Mouse (Mus musculus) hindbrain, embryonic 10.5 days (tissue): ENCODE measurements around the gene Cit. TPM values are rescaled to one million over a fixed set of nuclear protein-coding genes. Genes with fewer than 3 reads are reported as not detected.
A peak's percentile ranks its signal among the peaks of the same experiment; 100 is the strongest.

Experiments used
- DNase-seq: peaks from one replicate; pipeline ENCODE4 v3.0.0-alpha.2; 2017; ENCODE audit warnings: low spot score
- H3K27ac ChIP-seq: fragments of 300-500 bp; sonication (generic); 2 replicates; pipeline ENCODE4 v1.5.1; 2016; ENCODE audit warnings: mild to moderate bottlenecking, moderate library complexity
- H3K27me3 ChIP-seq: fragments of 300-500 bp; sonication (generic); 2 replicates; pipeline ENCODE4 v1.6.1; 2016; ENCODE audit warnings: mild to moderate bottlenecking; ENCODE audit not compliant: poor library complexity, insufficient read depth, severe bottlenecking
- H3K36me3 ChIP-seq: fragments of 300-500 bp; sonication (generic); 2 replicates; pipeline ENCODE4 v1.6.1; 2016; ENCODE audit warnings: mild to moderate bottlenecking, moderate library complexity
- H3K4me1 ChIP-seq: fragments of 300-500 bp; sonication (generic); replicated peaks from 2 replicates; pipeline ENCODE4 v1.6.1; 2016; ENCODE audit warnings: mild to moderate bottlenecking
- H3K4me3 ChIP-seq: fragments of 300-500 bp; sonication (generic); 2 replicates; pipeline ENCODE4 v1.5.1; 2016; ENCODE audit warnings: mild to moderate bottlenecking, moderate library complexity
- H3K9me3 ChIP-seq: fragments of 300-500 bp; sonication (generic); 2 replicates; pipeline ENCODE4 v1.6.1; 2016; ENCODE audit warnings: mild to moderate bottlenecking, moderate library complexity
- WGBS: fragments of 180-500 bp; shearing (Covaris S2); methylation state at CpG from one replicate; pipeline ENCODE4 v1.1.7; 2016; 5-methylcytosine and 5-hydroxymethylcytosine counted together
- polyA plus RNA-seq: library from polyadenylated mRNA; unstranded; fragments of >200 nt; fragmentation: Nextera tagmentation; extraction: Ambion mirVana; gene quantifications from 2 replicates; pipeline ENCODE4 v1.2.1, GENCODE M21; 2016

The Cit gene
- polyA plus RNA-seq, 1 experiment from 2014 or later: 40.4 TPM

DNA sequence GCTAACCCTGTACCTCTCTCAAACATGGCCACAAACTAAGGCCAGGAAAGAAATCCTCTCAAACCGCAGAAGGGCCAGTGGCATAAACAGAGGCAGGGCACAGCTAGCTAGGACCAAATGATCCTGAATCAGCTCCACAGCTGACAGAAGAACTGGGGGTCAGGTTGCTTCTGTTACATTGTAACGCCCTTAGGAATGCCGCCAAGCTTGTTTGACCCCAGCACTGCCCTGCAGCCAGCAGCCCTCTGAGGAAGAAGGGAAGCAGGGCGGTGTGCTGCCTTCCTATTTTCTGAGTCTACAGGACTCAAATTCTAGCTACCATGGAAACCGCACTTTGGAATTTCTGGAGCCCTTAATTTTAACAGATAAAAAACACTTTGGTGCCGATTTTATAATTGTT, 13.6 kb downstream of the Cit start:
- Histone ChIP-seq H3K27me3 (no peaks in the 10 kb centered on the region), H3K4me3 (no peak overlapping the region), H3K9me3 (no peaks in the 10 kb centered on the region), H3K36me3 (peaks cover 94% of the 10 kb centered on the region), H3K4me1 (peaks cover 15% of the 10 kb centered on the region; the same call in 1 of the 2 replicates), H3K27ac (no peak overlapping the region; the same call in 1 of the 2 replicates)
- WGBS: 65% methylated on average over 6 of the region's 6 CpGs
- peak; percentile 16 for DNase-seq

DNA sequence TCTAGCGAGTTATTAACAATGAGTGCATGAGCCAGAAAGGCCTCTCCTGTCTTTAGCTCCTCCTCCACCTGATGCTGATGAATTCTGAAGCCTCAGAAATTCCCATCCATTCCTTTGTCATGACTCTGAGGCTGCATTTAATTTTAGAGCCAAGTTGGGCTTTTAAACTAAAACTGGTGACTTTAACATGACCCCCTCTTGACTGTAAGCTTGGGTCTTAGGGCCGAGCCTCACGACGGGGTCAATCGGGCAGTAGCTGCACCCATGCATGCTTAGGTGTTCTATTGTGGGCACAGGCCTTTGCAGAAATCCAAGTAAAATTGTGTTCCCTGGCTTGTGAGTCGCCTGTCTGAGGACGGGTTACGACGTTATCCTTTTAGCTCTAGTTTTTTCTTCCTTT, 14.4 kb downstream of the Cit start:
- H3K36me3 ChIP-seq: peaks cover 94% of the 10 kb centered on the region
- peak overlapping the region; percentile 47; the same call in 1 of the 2 replicates for H3K27ac ChIP-seq
- WGBS: 89% methylated on average over 9 of the region's 9 CpGs
- DNase-seq: no peak
- H3K4me3 ChIP-seq: no peak overlapping the region
- H3K9me3 ChIP-seq: no peaks in the 10 kb centered on the region
- H3K27me3 ChIP-seq: no peaks in the 10 kb centered on the region
- peaks cover 15% of the 10 kb centered on the region; the same call in 1 of the 2 replicates for H3K4me1 ChIP-seq

DNA sequence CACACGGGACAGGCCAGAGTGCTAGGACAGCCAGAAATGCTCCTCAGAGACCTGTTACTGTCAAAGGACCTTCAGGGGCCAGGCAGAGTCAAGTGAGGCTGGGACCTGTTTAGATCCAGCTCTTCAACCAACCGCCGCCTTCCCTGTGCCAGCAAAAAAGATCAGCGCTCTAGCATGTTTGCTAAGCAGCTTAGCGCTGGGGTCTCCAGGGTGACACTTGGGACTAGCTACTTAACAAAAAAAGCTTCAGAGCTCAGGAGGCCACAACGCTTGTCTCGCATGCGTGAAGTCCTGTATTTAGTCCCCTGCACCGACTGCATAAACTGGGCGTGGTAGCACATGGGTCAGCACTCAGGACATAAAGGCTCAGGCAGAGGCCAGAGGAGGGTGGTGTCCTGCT, 16.9 kb downstream of the Cit start:
- Histone ChIP-seq H3K27me3 (no peaks in the 10 kb centered on the region), H3K36me3 (peaks cover 96% of the 10 kb centered on the region)

DNA sequence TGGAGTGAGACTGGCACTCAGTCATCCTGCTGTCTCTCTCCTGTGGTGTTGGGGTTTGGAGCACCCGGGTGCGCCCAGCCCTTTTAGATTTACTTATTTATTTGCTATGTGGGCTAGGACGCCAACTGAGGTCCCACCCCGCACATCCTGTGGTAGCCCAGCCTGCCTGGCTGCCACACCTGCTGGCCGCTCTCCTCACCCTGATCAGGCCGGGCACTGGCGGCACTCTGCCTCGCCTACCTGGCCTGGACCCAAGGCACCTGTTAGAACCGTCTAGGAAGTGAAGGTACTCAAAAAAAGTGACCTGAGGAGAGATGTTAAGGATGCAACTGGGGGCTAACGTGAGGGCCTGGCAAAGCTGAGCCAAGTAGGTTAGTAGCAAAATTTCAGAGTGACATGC, 17.4 kb downstream of the Cit start:
- WGBS: 94% methylated on average over 10 of the region's 10 CpGs
- H3K36me3 ChIP-seq: peaks cover 95% of the 10 kb centered on the region
- no peaks in the 10 kb centered on the region for H3K27me3 ChIP-seq

More for the DNA sequence above, 16.9 kb downstream of the Cit start:
- peaks cover 22% of the 10 kb centered on the region; the same call in 1 of the 2 replicates for H3K4me1 ChIP-seq
- no peak overlapping the region for H3K4me3 ChIP-seq
- DNase-seq: no peak
- H3K27ac ChIP-seq: no peak overlapping the region
- no peaks in the 10 kb centered on the region for H3K9me3 ChIP-seq
- WGBS: 92% methylated on average over 10 of the region's 10 CpGs

DNA sequence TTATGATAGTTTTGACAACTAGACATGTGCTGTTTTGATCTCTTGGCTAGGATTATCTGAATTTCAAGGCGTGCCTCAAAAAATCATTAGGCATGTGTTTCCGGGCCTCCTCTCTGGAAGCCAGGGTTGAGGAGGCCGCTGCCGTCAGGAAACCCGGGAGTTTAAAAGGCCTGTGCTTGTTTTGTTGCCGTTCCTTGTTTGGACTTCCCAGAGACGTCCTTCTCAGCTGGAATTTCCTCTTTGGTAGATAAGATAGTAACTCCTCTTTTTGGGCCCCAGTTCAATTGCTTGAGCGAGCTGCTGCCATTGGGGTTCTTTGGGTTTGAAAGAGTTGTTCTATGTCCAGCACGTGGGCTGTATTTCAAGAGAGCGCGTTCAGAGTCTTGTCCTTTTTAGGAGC, 21.2 kb downstream of the Cit start:
- Histone ChIP-seq H3K9me3 (no peaks in the 10 kb centered on the region), H3K27ac (no peak overlapping the region), H3K36me3 (peaks cover 89% of the 10 kb centered on the region), H3K27me3 (no peaks in the 10 kb centered on the region), H3K4me1 (peaks cover 17% of the 10 kb centered on the region), H3K4me3 (no peak overlapping the region)
- WGBS: 68% methylated on average over 11 of the region's 11 CpGs
- DNase-seq: no peak

More for the DNA sequence above, 17.4 kb downstream of the Cit start:
- no peak overlapping the region for H3K4me3 ChIP-seq
- no peak overlapping the region for H3K27ac ChIP-seq
- no peaks in the 10 kb centered on the region for H3K9me3 ChIP-seq
- no peak for DNase-seq
- H3K4me1 ChIP-seq: peaks cover 22% of the 10 kb centered on the region; the same call in 1 of the 2 replicates

DNA sequence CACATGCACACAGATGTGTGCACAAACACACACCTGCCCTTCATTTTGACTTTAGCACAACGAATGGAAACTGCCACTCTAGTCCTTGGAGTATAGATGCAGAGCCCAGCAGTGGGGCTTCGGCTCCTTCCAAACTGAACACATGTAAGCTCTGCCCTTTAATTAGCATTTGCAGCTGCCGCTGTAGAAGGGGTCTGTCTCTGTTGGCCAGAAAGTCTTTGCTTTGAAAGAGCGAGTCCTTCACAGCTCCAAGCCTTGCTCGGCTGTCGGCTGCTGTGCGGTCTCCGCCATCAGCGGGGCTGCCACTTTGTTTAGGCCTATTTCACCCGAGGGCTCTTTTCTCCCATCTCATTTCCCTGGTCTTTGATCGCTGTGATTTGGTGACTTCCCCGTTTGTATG, 23.5 kb downstream of the Cit start:
- 65% methylated on average over 12 of the region's 12 CpGs for WGBS
- no peak overlapping the region for H3K4me3 ChIP-seq
- peaks cover 17% of the 10 kb centered on the region for H3K4me1 ChIP-seq
- peak overlapping the region; percentile 31 for H3K27ac ChIP-seq
- H3K9me3 ChIP-seq: no peaks in the 10 kb centered on the region
- no peak for DNase-seq
- H3K36me3 ChIP-seq: peaks cover 86% of the 10 kb centered on the region
- H3K27me3 ChIP-seq: no peaks in the 10 kb centered on the region

DNA sequence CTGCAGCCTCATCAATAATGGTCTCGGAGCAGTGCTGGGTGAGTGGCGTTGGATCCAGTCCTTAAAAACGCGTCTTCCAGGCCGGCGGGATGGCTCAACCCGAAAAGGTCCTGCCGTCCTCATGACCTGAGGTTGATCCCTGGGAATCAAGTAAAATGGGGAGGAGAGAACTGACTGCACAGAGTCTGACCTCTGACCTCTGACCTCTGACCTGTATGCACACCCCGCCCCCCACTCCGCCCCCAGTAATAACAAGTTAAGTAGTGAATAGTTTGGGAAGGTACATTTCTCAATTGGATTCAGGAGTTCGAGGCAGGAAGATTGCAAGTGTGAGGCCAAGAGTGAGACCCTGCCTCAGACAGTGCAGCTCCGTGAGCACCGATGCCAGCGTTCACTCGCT, 24.1 kb downstream of the Cit start:
- Histone ChIP-seq H3K9me3 (no peaks in the 10 kb centered on the region), H3K36me3 (peaks cover 86% of the 10 kb centered on the region), H3K4me3 (no peak overlapping the region), H3K4me1 (peaks cover 17% of the 10 kb centered on the region), H3K27me3 (no peaks in the 10 kb centered on the region), H3K27ac (no peak overlapping the region; the same call in 1 of the 2 replicates)
- WGBS: 64% methylated on average over 15 of the region's 15 CpGs
- DNase-seq: peak; percentile 8

DNA sequence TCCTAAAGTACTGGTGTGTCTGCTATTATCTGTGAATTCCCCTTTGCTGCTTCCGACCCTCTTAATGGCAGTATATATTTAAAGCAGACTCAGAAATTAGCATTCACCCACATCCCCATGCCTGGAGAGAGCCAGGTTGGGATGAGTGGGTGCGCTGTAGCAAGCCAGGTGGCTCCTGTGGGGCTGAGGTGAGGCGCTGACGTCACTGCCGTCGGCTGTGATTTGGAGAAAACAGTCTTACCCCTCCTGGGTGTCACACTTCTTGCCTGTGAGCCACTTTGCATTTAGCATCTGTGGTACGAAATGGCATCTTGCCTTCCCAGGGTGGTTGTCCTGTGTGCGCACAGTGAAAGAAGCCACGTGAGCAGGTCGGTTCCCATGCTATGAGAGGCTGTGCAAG, 26.1 kb downstream of the Cit start:
- no peaks in the 10 kb centered on the region for H3K9me3 ChIP-seq
- H3K36me3 ChIP-seq: peaks cover 86% of the 10 kb centered on the region
- H3K4me3 ChIP-seq: no peak overlapping the region
- H3K4me1 ChIP-seq: peaks cover 14% of the 10 kb centered on the region
- WGBS: 94% methylated on average over 10 of the region's 10 CpGs
- DNase-seq: no peak
- no peaks in the 10 kb centered on the region for H3K27me3 ChIP-seq
- no peak overlapping the region for H3K27ac ChIP-seq

DNA sequence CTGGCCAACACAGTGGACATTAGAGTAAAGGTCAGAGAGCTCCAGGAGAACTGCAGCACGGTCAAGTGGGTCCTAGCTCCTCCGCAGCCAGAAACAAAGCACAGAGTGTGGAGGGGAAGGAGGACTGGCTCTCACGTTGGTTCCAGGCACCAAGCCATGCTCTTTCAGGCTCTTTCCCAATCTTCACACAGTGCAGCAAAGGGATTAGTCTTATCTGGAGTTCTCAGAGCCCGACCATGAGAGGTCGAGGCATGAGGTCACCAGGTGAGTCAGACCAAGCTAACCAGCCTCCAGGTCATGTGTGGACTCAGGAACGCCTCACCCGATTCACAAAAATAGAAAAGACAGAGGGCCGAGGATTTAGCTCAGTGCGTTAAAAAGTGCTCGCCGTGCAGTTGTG, 27.0 kb downstream of the Cit start:
- Histone ChIP-seq H3K4me3 (no peak overlapping the region), H3K4me1 (peaks cover 11% of the 10 kb centered on the region), H3K9me3 (no peaks in the 10 kb centered on the region), H3K27ac (no peak overlapping the region), H3K27me3 (no peaks in the 10 kb centered on the region), H3K36me3 (peaks cover 89% of the 10 kb centered on the region)
- whole genome bisulfite sequencing: 92% methylated on average over 11 of the region's 11 CpGs
- DNase-seq: no peak

DNA sequence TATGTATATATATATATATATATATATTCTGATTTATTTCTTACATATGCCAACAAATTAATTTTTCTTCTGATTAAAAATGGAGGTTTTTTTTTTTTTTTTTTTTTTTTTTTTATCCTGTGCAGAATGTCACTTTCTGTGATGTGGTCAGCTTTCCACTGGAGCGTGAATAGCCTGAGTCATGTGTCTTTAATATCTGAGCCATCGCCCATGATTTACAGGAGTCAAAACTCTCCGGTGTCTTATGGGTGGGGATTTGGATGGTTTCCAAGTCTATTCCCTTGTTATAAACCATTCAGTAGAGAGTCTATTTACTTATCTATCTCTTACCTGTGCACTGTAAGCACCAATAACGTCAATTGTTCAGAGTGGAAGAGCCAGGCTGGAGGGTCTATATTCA, 27.9 kb downstream of the Cit start:
- H3K9me3 ChIP-seq: no peaks in the 10 kb centered on the region
- peaks cover 11% of the 10 kb centered on the region for H3K4me1 ChIP-seq
- no peaks in the 10 kb centered on the region for H3K27me3 ChIP-seq
- DNase-seq: no peak
- no peak overlapping the region for H3K27ac ChIP-seq
- 92% methylated on average over 4 of the region's 4 CpGs for WGBS
- H3K4me3 ChIP-seq: no peak overlapping the region
- H3K36me3 ChIP-seq: peaks cover 86% of the 10 kb centered on the region

DNA sequence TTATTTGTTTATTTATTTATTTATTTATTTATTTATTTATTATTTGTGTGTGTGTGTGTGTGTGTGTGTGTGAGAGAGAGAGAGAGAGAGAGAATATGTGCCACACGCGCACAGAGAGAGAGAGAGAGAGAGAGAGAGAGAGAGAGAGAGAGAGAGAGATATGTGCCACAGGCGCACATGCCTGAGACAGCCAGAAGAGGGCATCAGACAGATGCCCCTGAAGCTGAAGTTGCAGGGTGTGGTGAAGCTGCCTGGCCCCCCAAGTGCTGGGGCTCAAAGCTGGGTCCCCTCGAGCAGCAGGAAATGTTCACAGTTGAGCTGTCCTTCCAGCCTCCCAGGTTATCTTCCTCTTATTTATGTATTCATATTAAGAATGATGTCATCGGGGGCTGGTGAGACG, 32.3 kb downstream of the Cit start:
- Histone ChIP-seq H3K27ac (no peak overlapping the region), H3K27me3 (no peaks in the 10 kb centered on the region), H3K36me3 (peaks cover 86% of the 10 kb centered on the region), H3K9me3 (no peaks in the 10 kb centered on the region), H3K4me1 (no peaks in the 10 kb centered on the region), H3K4me3 (no peak overlapping the region)
- WGBS: 93% methylated on average over 6 of the region's 6 CpGs
- DNase-seq: no peak

DNA sequence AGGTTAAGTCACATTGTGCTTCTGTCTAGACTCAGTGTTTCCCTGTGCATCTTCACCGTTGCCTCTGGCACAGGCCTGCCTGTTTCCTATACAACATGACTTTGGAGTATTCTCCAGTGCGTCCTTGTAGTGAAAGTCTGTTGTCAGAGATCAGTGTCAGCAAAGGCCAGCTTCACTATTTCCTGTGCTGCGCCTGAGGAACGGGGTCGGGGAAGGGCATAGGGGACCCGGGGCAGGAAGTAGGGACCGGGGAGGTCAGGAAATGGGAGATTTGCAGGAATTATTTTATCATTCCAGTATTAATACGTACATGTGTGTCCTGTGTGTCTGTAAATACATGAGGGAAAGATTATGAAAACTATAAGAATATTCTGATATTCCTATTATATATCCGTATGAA, 37.1 kb downstream of the Cit start:
- Histone ChIP-seq H3K27ac (no peak overlapping the region), H3K9me3 (no peaks in the 10 kb centered on the region), H3K4me3 (no peak overlapping the region), H3K4me1 (no peaks in the 10 kb centered on the region), H3K27me3 (no peaks in the 10 kb centered on the region), H3K36me3 (peaks cover 85% of the 10 kb centered on the region)
- DNase-seq: no peak
- WGBS: 87% methylated on average over 9 of the region's 9 CpGs

DNA sequence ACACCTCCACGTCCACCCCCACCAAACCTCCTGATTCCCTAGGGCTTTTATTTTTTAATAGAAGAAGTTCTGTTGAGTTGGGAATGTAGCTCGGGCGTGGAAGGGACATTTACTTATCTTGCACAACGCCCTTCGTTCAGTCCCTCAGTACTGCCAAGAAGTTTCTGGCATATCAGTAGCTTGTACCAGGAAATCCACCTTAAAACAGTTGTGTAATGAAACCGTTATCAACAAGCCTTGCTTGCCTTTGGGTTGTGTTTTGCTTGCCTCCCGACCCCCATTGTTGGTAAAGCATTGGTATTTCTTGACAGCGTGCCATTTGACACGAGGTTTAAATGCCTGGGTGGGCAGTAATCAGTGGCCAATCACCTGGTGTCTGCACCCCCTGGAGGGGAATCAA, 39.4 kb downstream of the Cit start:
- H3K4me3 ChIP-seq: no peak overlapping the region
- H3K27me3 ChIP-seq: no peaks in the 10 kb centered on the region
- peaks cover 4% of the 10 kb centered on the region; the same call in 1 of the 2 replicates for H3K9me3 ChIP-seq
- no peak overlapping the region for H3K27ac ChIP-seq
- H3K36me3 ChIP-seq: peaks cover 88% of the 10 kb centered on the region
- H3K4me1 ChIP-seq: no peaks in the 10 kb centered on the region
- no peak for DNase-seq
- 92% methylated on average over 9 of the region's 9 CpGs for WGBS

DNA sequence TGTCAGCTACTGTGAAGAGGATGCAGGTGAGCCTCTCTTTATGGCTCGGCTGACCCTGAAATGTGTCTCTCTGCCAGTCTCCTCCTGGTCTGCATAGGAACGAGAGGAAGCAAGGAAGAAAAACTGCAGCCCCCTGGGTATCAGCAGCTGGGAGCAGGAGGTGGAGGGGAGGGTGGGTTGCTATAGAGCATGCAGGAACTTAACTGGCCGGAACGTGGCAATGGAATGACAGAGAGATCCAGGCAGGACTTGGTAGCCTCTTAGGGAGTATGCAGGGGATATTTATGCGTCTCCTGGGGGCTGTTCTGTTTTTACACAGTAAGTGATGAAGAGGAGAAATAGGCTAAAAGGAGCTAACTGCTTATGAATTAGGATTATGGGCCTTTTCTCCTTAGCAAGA, 48.7 kb downstream of the Cit start:
- 89% methylated on average over 5 of the region's 5 CpGs for WGBS
- H3K4me3 ChIP-seq: no peak overlapping the region
- H3K4me1 ChIP-seq: no peaks in the 10 kb centered on the region
- no peaks in the 10 kb centered on the region for H3K27me3 ChIP-seq
- peaks cover 86% of the 10 kb centered on the region for H3K36me3 ChIP-seq
- H3K9me3 ChIP-seq: no peaks in the 10 kb centered on the region
- no peak for DNase-seq
- no peak overlapping the region for H3K27ac ChIP-seq
